Mouse (Mus musculus) hindbrain, embryonic 12.5 days (tissue): ENCODE measurements around the gene Nhsl1. TPM values are rescaled to one million over a fixed set of nuclear protein-coding genes. Genes with fewer than 3 reads are reported as not detected.

Source experiments
- polyA plus RNA-seq: library from polyadenylated mRNA; unstranded; fragments of >200 nt; fragmentation: Nextera tagmentation; extraction: Ambion mirVana; gene quantifications from 2 replicates; pipeline ENCODE4 v1.2.1, GENCODE M21; 2016

The Nhsl1 gene
- polyA plus RNA-seq, 1 experiment from 2014 or later, result 21.9 TPM

Other genes starting within 250 kb of the Nhsl1 start
- 0.23 and 0.48 TPM in 2 replicates for gene Ect2l, start 108.1 kb upstream of the Nhsl1 start, polyA plus RNA-seq
- gene Ccdc28a, start 84.0 kb upstream of the Nhsl1 start, polyA plus RNA-seq, result 7.3 and 8.2 TPM in 2 replicates
- 15.4 and 15.5 TPM in 2 replicates for gene Hebp2, start 227.1 kb downstream of the Nhsl1 start, polyA plus RNA-seq